Mouse (Mus musculus) embryo, embryonic 11.5 days (tissue): ENCODE results near the gene Olfr171.
"Not testable (repeated sequence)": the region's sequence is repeated elsewhere in the genome, so short reads cannot be mapped to it uniquely, and the experiment has no call there.

Experiments
- DNase-seq: peaks from one replicate; pipeline ENCODE4 v3.0.0-alpha.2; 2012; ENCODE audit warnings: low read depth, low spot score

Olfr171 gene

GRCm38 (mm10) chr16:19629816-19630215, at the start of gene Olfr171:
Gene Olfr171 (minus strand): TSS chr16:19629916.
- no peak for DNase-seq

- DNase-seq: no peak
Measured at GRCm38 (mm10) chr16:19670768-19671357, 41.1 kb upstream of the Olfr171 start.

- DNase-seq: peak; percentile 0
Measured at GRCm38 (mm10) chr16:19666312-19666711, 36.6 kb upstream of the Olfr171 start.

- DNase-seq: not testable (repeated sequence)
Measured at GRCm38 (mm10) chr16:19611782-19612181, 17.9 kb downstream of the Olfr171 start, which contains the start of gene Olfr170. Gene Olfr170 (minus strand): TSS chr16:19611882.

GRCm38 (mm10) chr16:19603166-19603565, 26.6 kb downstream of the Olfr171 start:
- no peak for DNase-seq
